Mouse (Mus musculus) liver, adult 2 months (tissue): Measurements from ENCODE around the gene Lrrc8c.

ENCODE experiments used
- CTCF ChIP-seq: fragments of 200-500 bp; IDR thresholded peaks from 2 replicates; pipeline ENCODE4 v1.5.1; 2011; ENCODE audit warnings: low read depth, low read length, control low read depth
- POLR2A ChIP-seq: fragments of 200-500 bp; IDR thresholded peaks from 2 replicates; pipeline ENCODE4 v1.6.1; 2011; ENCODE audit warnings: low read length, control low read depth; ENCODE audit not compliant: insufficient read depth; ENCODE audit errors: extremely low read depth

GRCm38 (mm10) chr5:105527477-105528331 lies 8.5 kb downstream of the Lrrc8c start:
- TF ChIP-seq CTCF (no peak), POLR2A (no peak)
